Mouse (Mus musculus): ENCODE data around the gene Vrtn. TPM values are rescaled to one million over a fixed set of nuclear protein-coding genes. Genes with fewer than 3 reads are reported as not detected.

The Vrtn gene
- total and polyA plus RNA-seq, 3 experiments = not detected

DNA sequence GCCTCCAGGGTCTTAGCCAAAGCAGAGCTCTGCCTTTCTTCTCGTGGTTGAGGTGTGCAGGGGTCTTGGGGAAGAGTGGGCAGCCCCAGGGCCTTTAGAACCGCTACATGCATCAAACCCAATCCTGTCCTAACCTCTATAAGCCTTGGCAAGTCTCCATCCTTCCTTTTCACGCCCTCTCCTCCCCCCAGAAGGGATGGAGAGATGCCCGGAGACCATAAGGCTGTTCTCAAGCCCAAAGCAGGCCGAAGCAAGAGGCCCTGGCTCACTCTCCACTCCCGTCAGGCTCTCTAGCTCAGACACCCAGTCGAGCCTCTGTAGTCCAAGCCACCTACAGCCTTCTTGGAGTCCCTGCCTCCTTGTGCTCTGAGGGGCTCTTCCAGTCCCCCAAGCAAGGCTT is 43.8 kb downstream of the Vrtn start:
- DNase-seq (ENCODE audit: low read depth, low spot score) = no peak
- Histone ChIP-seq H3K9me3 (replicated peaks; ENCODE audit: insufficient read depth, low read length) (no peaks in the 10 kb centered on the region), H3K9ac (ENCODE audit: control insufficient read depth, low read depth, low read length, poor library complexity, severe bottlenecking) (no peak overlapping the region), H3K4me1 (ENCODE audit: control insufficient read depth in 1 of 2, insufficient read depth in 2 of 2, low read length in 2 of 2) (no peaks in the 10 kb centered on the region), H3K36me3 (ENCODE audit: control insufficient read depth in 1 of 2, insufficient read depth in 2 of 2, low read length in 2 of 2) (no peaks in the 10 kb centered on the region), H3K27me3 (ENCODE audit: control insufficient read depth in 1 of 2, insufficient read depth in 2 of 2, low read length in 2 of 2) (peaks cover 6 to 12% of the 10 kb centered on the region in 2 experiments), H3K4me3 (ENCODE audit: control insufficient read depth in 1 of 2, insufficient read depth in 1 of 2, low read depth in 2 of 2, low read length in 2 of 2) (no peak overlapping the region), H3K27ac (ENCODE audit: control insufficient read depth, low read depth, low read length) (no peak overlapping the region), H3K79me2 (ENCODE audit: control insufficient read depth, insufficient read depth, low read length, poor library complexity) (no peaks in the 10 kb centered on the region)
- TF ChIP-seq BHLHE40 (IDR thresholded peaks at IDR 0.05; ENCODE audit: borderline replicate concordance, low read depth, low read length) = no peak
- TF ChIP-seq MEF2A (IDR thresholded peaks at IDR 0.05; ENCODE audit: extremely low read depth, insufficient replicate concordance, low read depth, low read length, poor library complexity, severe bottlenecking) = no peak
- no peak for TF ChIP-seq TBP (IDR thresholded peaks at IDR 0.05; ENCODE audit: low read depth, low read length)

DNA sequence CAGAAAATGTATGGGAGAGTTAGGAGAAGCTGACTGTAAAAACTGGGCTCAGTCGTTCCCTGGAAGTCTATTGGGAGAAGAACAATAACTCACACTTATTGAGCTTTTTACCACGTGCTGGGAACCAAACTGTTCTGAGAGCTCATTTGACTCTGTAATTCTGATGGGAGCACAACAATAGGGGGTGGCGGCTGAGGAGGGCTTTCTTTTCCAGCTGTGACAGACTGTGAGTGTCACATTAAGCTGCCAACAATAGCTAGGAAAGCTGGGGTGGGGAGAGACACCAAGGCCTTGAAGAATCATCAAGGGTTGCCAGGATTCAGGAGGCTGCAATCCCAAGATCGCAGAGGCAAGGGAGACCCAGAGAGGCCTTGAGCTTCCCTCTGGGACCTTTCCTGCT is 45.4 kb downstream of the Vrtn start:
- H3K27me3 ChIP-seq (ENCODE audit: control insufficient read depth in 1 of 2, insufficient read depth in 2 of 2, low read length in 2 of 2) = peaks cover 3 to 7% of the 10 kb centered on the region in 2 experiments; a peak in 3 of 4 replicates
- DNase-seq (ENCODE audit: low read depth, low spot score) = no peak
- TF ChIP-seq SMC3 (IDR thresholded peaks at IDR 0.05; ENCODE audit: low read depth, low read length) (no peak), USF2 (IDR thresholded peaks at IDR 0.05; ENCODE audit: borderline replicate concordance in 1 of 2, insufficient read depth in 1 of 2, low read depth in 1 of 2, low read length in 2 of 2) (no peak), KAT2A (conservative IDR thresholded peaks at IDR 0.05; ENCODE audit: low read depth, low read length) (no peak), GABPA (IDR thresholded peaks at IDR 0.05; ENCODE audit: low read depth, low read length) (no peak), CHD1 (IDR thresholded peaks at IDR 0.05; ENCODE audit: low read depth, low read length) (no peak), POLR2AphosphoS2 (IDR thresholded peaks at IDR 0.05; ENCODE audit: low read length) (no peak), POLR2AphosphoS5 (IDR thresholded peaks at IDR 0.05; ENCODE audit: borderline replicate concordance, low read depth, low read length) (no peak), MXI1 (IDR thresholded peaks at IDR 0.05; ENCODE audit: low read depth, low read length) (no peak), CTCF (IDR thresholded peaks at IDR 0.05 in 2 of 3, conservative IDR thresholded peaks at IDR 0.05 in 1 of 3; ENCODE audit: control insufficient read depth in 1 of 3, insufficient read depth in 1 of 3, low read depth in 2 of 3, low read length in 3 of 3, poor library complexity in 1 of 3, severe bottlenecking in 1 of 3) (no peak), MAZ (IDR thresholded peaks at IDR 0.05; ENCODE audit: low read depth, low read length) (no peak), ZKSCAN1 (IDR thresholded peaks at IDR 0.05; ENCODE audit: low read depth, low read length) (no peak), NELFE (IDR thresholded peaks at IDR 0.05; ENCODE audit: low read depth, low read length) (no peak), USF1 (IDR thresholded peaks at IDR 0.05; ENCODE audit: low read depth, low read length) (no peak), ZNF384 (IDR thresholded peaks at IDR 0.05; ENCODE audit: low read depth, low read length) (no peak), TAL1 (IDR thresholded peaks at IDR 0.05; ENCODE audit: low read length) (no peak), UBTF (IDR thresholded peaks at IDR 0.05; ENCODE audit: borderline replicate concordance, insufficient read depth, low read depth, low read length) (no peak), ETS1 (IDR thresholded peaks at IDR 0.05; ENCODE audit: low read depth, low read length) (no peak)
- no peak overlapping the region for H3K27ac ChIP-seq (ENCODE audit: control insufficient read depth, low read depth, low read length)
- H3K9me3 ChIP-seq (replicated peaks; ENCODE audit: insufficient read depth, low read length) = no peaks in the 10 kb centered on the region
- no peak overlapping the region for H3K4me3 ChIP-seq (ENCODE audit: control insufficient read depth in 1 of 2, insufficient read depth in 1 of 2, low read depth in 2 of 2, low read length in 2 of 2)
- H3K4me1 ChIP-seq (ENCODE audit: control insufficient read depth in 1 of 2, insufficient read depth in 2 of 2, low read length in 2 of 2) = no peaks in the 10 kb centered on the region
- no peaks in the 10 kb centered on the region for H3K79me2 ChIP-seq (ENCODE audit: control insufficient read depth, insufficient read depth, low read length, poor library complexity)
- no peak overlapping the region for H3K9ac ChIP-seq (ENCODE audit: control insufficient read depth, low read depth, low read length, poor library complexity, severe bottlenecking)
- no peaks in the 10 kb centered on the region for H3K36me3 ChIP-seq (ENCODE audit: control insufficient read depth in 1 of 2, insufficient read depth in 2 of 2, low read length in 2 of 2)

Measured in MEL (cell line).